Mouse (Mus musculus) lung, adult 2 months (tissue): Measurements from ENCODE around the gene Ccdc22.

Experiments used
- CTCF ChIP-seq: fragments of 200-500 bp; IDR thresholded peaks from 2 replicates; pipeline ENCODE4 v1.5.1; 2011; ENCODE audit warnings: mild to moderate bottlenecking, low read length, control low read depth; ENCODE audit not compliant: insufficient read depth
- POLR2A ChIP-seq: fragments of 200-500 bp; IDR thresholded peaks from 2 replicates; pipeline ENCODE4 v1.6.1; 2011; ENCODE audit warnings: low read depth, mild to moderate bottlenecking, control low read depth, low read length, borderline replicate concordance; ENCODE audit errors: extremely low read depth

GRCm38 (mm10) chrX:7573176-7574086 lies 31.9 kb downstream of the Ccdc22 start, which contains the start of gene Foxp3:
- TF ChIP-seq CTCF (no peak), POLR2A (no peak)
